Mouse (Mus musculus): ENCODE measurements around the gene Mta3. TPM values are rescaled to one million over a fixed set of nuclear protein-coding genes. Genes with fewer than 3 reads are reported as not detected.

Gene Mta3
- total and polyA plus RNA-seq, 3 experiments = 31.1 to 67.6 (median 39.2) TPM

GRCm38 (mm10) chr17:83684475-83684874 is 21.5 kb upstream of the Mta3 start:
- Histone ChIP-seq H3K9ac (ENCODE audit: insufficient read depth, low read depth) (no peak overlapping the region), H3K27me3 (replicated peaks) (no peaks in the 10 kb centered on the region), H3K4me3 (replicated peaks in 1 of 3; ENCODE audit: low read depth in 2 of 3, low read length in 2 of 3, poor library complexity in 1 of 3) (no peak overlapping the region), H3K4me2 (ENCODE audit: insufficient read depth, low read depth, poor library complexity, severe bottlenecking) (no peak overlapping the region), H3K9me3 (replicated peaks; ENCODE audit: low read length) (no peaks in the 10 kb centered on the region), H3K4me1 (ENCODE audit: control insufficient read depth in 1 of 2, insufficient read depth in 2 of 2) (0 out of 4 replicates have a peak, but pooled peaks cover 0 to 4% of the 10 kb centered on the region in 2 experiments), H3K27ac (ENCODE audit: insufficient read depth, low read depth) (no peak overlapping the region), H3K79me2 (replicated peaks; ENCODE audit: control insufficient read depth, extremely low read depth, insufficient read depth, poor library complexity, severe bottlenecking) (no peaks in the 10 kb centered on the region), H3K36me3 (replicated peaks in 1 of 2; ENCODE audit: control insufficient read depth in 1 of 2, insufficient read depth in 1 of 2, low read length in 1 of 2) (no peaks in the 10 kb centered on the region)
- TF ChIP-seq SMC3 (IDR thresholded peaks at IDR 0.05; ENCODE audit: low read depth, low read length) = no peak
- TF ChIP-seq MAX (IDR thresholded peaks at IDR 0.05; ENCODE audit: low read length) = no peak
- no peak for TF ChIP-seq MXI1 (IDR thresholded peaks at IDR 0.05; ENCODE audit: low read depth, low read length)
- no peak for TF ChIP-seq IRF4 (IDR thresholded peaks at IDR 0.05; ENCODE audit: low read depth, low read length)
- TF ChIP-seq ETS1 (conservative IDR thresholded peaks at IDR 0.05; ENCODE audit: low read depth, low read length) = no peak
- no peak for TF ChIP-seq GABPA (IDR thresholded peaks at IDR 0.05; ENCODE audit: insufficient replicate concordance, low read depth, low read length)
- no peak for TF ChIP-seq TCF12 (IDR thresholded peaks at IDR 0.05; ENCODE audit: low read depth, low read length)
- TF ChIP-seq ZC3H11A (IDR thresholded peaks at IDR 0.05; ENCODE audit: low read depth, low read length) = no peak
- TF ChIP-seq MAZ (IDR thresholded peaks at IDR 0.05; ENCODE audit: low read depth, low read length) = no peak
- no peak for TF ChIP-seq ZKSCAN1 (IDR thresholded peaks at IDR 0.05; ENCODE audit: borderline replicate concordance, low read depth, low read length)
- TF ChIP-seq EP300 (IDR thresholded peaks at IDR 0.05; ENCODE audit: low read length) = no peak
- no peak for TF ChIP-seq USF1 (IDR thresholded peaks at IDR 0.05; ENCODE audit: low read depth, low read length)
- no peak for TF ChIP-seq UBTF (IDR thresholded peaks at IDR 0.05; ENCODE audit: low read depth, low read length)
- in situ Hi-C loops (cut with MboI; ENCODE audit: low pct_ligation_motif_present, low pct_unique_long_range_greater_than_20kb, low sequenced_read_pairs) (no loop called here), dilution Hi-C loops (cut with MboI; ENCODE audit: extremely low pct_ligation_motif_present, extremely low pct_unique_long_range_greater_than_20kb, low sequenced_read_pairs) (no loop called here)
- no peak for DNase-seq (ENCODE audit: extremely low read depth)

DNA sequence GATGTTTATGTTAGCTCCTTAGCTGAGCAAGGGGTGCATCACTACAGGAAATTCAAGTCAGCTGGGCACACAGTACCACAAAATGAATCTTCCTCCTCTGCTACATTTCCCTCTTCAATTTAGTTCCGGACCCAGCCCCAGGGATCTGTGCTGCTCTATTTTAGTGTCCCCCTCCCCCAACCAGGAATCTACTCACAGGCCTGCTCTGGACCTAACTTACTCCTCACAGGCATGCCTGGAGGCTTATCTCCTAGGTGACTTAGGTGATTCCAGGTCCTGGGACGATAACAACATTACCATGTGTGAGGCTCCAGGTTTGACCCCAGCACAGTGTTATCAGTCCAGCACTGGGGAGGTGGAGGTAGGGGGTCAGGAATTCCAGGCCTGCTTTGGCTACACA is 15.5 kb upstream of the Mta3 start:
- Histone ChIP-seq H3K4me1 (ENCODE audit: control insufficient read depth in 1 of 2, insufficient read depth in 2 of 2) (peaks cover 0 to 5% of the 10 kb centered on the region in 2 experiments; a peak in 2 of 4 replicates), H3K79me2 (replicated peaks; ENCODE audit: control insufficient read depth, extremely low read depth, insufficient read depth, poor library complexity, severe bottlenecking) (no peaks in the 10 kb centered on the region), H3K9me3 (replicated peaks; ENCODE audit: low read length) (peaks cover 5% of the 10 kb centered on the region), H3K27me3 (replicated peaks) (no peaks in the 10 kb centered on the region), H3K9ac (ENCODE audit: insufficient read depth, low read depth) (no peak overlapping the region), H3K4me3 (replicated peaks in 1 of 3; ENCODE audit: low read depth in 2 of 3, low read length in 2 of 3, poor library complexity in 1 of 3) (no peak overlapping the region), H3K27ac (ENCODE audit: insufficient read depth, low read depth) (no peak overlapping the region), H3K36me3 (replicated peaks in 1 of 2; ENCODE audit: control insufficient read depth in 1 of 2, insufficient read depth in 1 of 2, low read length in 1 of 2) (no peaks in the 10 kb centered on the region), H3K4me2 (ENCODE audit: insufficient read depth, low read depth, poor library complexity, severe bottlenecking) (no peak overlapping the region)
- in situ Hi-C loops (cut with MboI; ENCODE audit: low pct_ligation_motif_present, low pct_unique_long_range_greater_than_20kb, low sequenced_read_pairs) = no loop called here
- TF ChIP-seq KAT2A (IDR thresholded peaks at IDR 0.05; ENCODE audit: insufficient replicate concordance, low read length) = no peak
- TF ChIP-seq BHLHE40 (IDR thresholded peaks at IDR 0.05; ENCODE audit: low read depth, low read length) = no peak
- no peak for TF ChIP-seq TCF12 (IDR thresholded peaks at IDR 0.05; ENCODE audit: low read depth, low read length)
- no peak for TF ChIP-seq ETS1 (conservative IDR thresholded peaks at IDR 0.05; ENCODE audit: low read depth, low read length)
- TF ChIP-seq ZC3H11A (IDR thresholded peaks at IDR 0.05; ENCODE audit: low read depth, low read length) = no peak
- no peak for TF ChIP-seq ZNF384 (IDR thresholded peaks at IDR 0.05; ENCODE audit: low read depth, low read length)
- TF ChIP-seq E2F4 (IDR thresholded peaks at IDR 0.05; ENCODE audit: insufficient replicate concordance, low read depth, low read length) = no peak
- no peak for TF ChIP-seq NRF1 (IDR thresholded peaks at IDR 0.05; ENCODE audit: low read depth, low read length)
- no peak for DNase-seq (ENCODE audit: extremely low read depth)
- dilution Hi-C loops (cut with MboI; ENCODE audit: extremely low pct_ligation_motif_present, extremely low pct_unique_long_range_greater_than_20kb, low sequenced_read_pairs) = no loop called here
